Mouse (Mus musculus) gastrocnemius, postnatal 36 days (tissue): ENCODE measurements around the gene Gm21887. TPM values are rescaled to one million over a fixed set of nuclear protein-coding genes. Genes with fewer than 3 reads are reported as not detected.
A peak's percentile ranks its signal among the peaks of the same experiment; 100 is the strongest.
"Not testable (repeated sequence)": the region's sequence is repeated elsewhere in the genome, so short reads cannot be mapped to it uniquely, and the experiment has no call there.

Source experiments
- DNase-seq, 2 experiments: peaks; one replicate each; pipeline ENCODE4 v3.0.0; 2022
- intact Hi-C: fragments of 180-260 bp; cut with DNase I; formaldehyde crosslinking; loops from one replicate; pipeline ENCODE4 v1.15.1; 2025
- long read RNA-seq, 2 experiments: library from polyadenylated mRNA; stranded (forward); transcript quantifications; one replicate each; pipeline ENCODE4 v2.0.0; 2021
- total RNA-seq, 2 experiments: library from RNA; stranded (reverse); gene quantifications; 2 replicates each; pipeline ENCODE4 v1.2.3; 2021

Gm21887 gene
- total RNA-seq = 10 to 100 TPM; 26.2 to 44.5 TPM
- long read RNA-seq, experiment 1, partial matches to known transcripts = 0 of 3 reads
- long read RNA-seq, experiment 1, other reads (novel, unspliced or antisense) = 3 of 3 reads
- long read RNA-seq, experiment 2, partial matches to known transcripts = 0 of 2 reads
- long read RNA-seq, experiment 2, other reads (novel, unspliced or antisense) = 2 of 2 reads

GRCm38 (mm10) chrX:170009016-170009750, at the start of gene Gm21887:
TSS of gene Gm21887 (plus strand) at chrX:170009659.
- intact Hi-C loops = not testable (repeated sequence)
- peak; percentile 93 to 98 for DNase-seq

GRCm38 (mm10) chrX:169969337-169969736, 40.1 kb upstream of the Gm21887 start:
- intact Hi-C loops = loop anchor here (1.0 to 5.0 kb wide), 2 partner anchors 39 to 87 kb away; no protein-coding TSS in a partner anchor
- no peak for DNase-seq

- intact Hi-C loops = loop anchor here (1.0 to 5.0 kb wide), 2 partner anchors 39 to 87 kb away; no protein-coding TSS in a partner anchor
- DNase-seq = not testable (repeated sequence)
These were observed 39.7 kb upstream of the Gm21887 start for GRCm38 (mm10) chrX:169969765-169970164.

GRCm38 (mm10) chrX:169970546-169970945, 38.9 kb upstream of the Gm21887 start:
- intact Hi-C loops, DNase-seq: not testable (repeated sequence)

GRCm38 (mm10) chrX:169971562-169971961, 37.9 kb upstream of the Gm21887 start:
- DNase-seq, intact Hi-C loops: not testable (repeated sequence)

- DNase-seq, intact Hi-C loops: not testable (repeated sequence)
These were observed 37.3 kb upstream of the Gm21887 start for GRCm38 (mm10) chrX:169972131-169972530.

- DNase-seq, intact Hi-C loops: not testable (repeated sequence)
These were observed 36.5 kb upstream of the Gm21887 start for GRCm38 (mm10) chrX:169972791-169973494.

GRCm38 (mm10) chrX:169973806-169974205, 35.7 kb upstream of the Gm21887 start:
- intact Hi-C loops, DNase-seq: not testable (repeated sequence)

- intact Hi-C loops = not testable (repeated sequence)
- DNase-seq = peak in 1 of 2 experiments; percentile 11
These were observed 35.0 kb upstream of the Gm21887 start for GRCm38 (mm10) chrX:169974456-169974855.

GRCm38 (mm10) chrX:169974974-169975373, 34.5 kb upstream of the Gm21887 start:
- DNase-seq, intact Hi-C loops: not testable (repeated sequence)

- intact Hi-C loops, DNase-seq: not testable (repeated sequence)
These were observed 33.8 kb upstream of the Gm21887 start for GRCm38 (mm10) chrX:169975681-169976131.

GRCm38 (mm10) chrX:169976340-169976739, 33.1 kb upstream of the Gm21887 start:
- intact Hi-C loops, DNase-seq: not testable (repeated sequence)

GRCm38 (mm10) chrX:169977856-169978435, 31.5 kb upstream of the Gm21887 start:
- DNase-seq, intact Hi-C loops: not testable (repeated sequence)

- DNase-seq = peak; percentile 60 to 84
- intact Hi-C loops = not testable (repeated sequence)
These were observed 30.8 kb upstream of the Gm21887 start for GRCm38 (mm10) chrX:169978436-169979381.

GRCm38 (mm10) chrX:169979461-169980202, 29.8 kb upstream of the Gm21887 start:
- DNase-seq, intact Hi-C loops: not testable (repeated sequence)

GRCm38 (mm10) chrX:169980203-169980556, 29.3 kb upstream of the Gm21887 start:
- DNase-seq, intact Hi-C loops: not testable (repeated sequence)

- no peak for DNase-seq
- intact Hi-C loops = no loop called here
These were observed 28.6 kb upstream of the Gm21887 start for GRCm38 (mm10) chrX:169980809-169981289.

GRCm38 (mm10) chrX:169981761-169982181, 27.7 kb upstream of the Gm21887 start:
- DNase-seq, intact Hi-C loops: not testable (repeated sequence)
